Mouse (Mus musculus): ENCODE results near the gene Rnf103.
"Not testable (repeated sequence)": the region's sequence is repeated elsewhere in the genome, so short reads cannot be mapped to it uniquely, and the experiment has no call there.

Gene Rnf103

DNA sequence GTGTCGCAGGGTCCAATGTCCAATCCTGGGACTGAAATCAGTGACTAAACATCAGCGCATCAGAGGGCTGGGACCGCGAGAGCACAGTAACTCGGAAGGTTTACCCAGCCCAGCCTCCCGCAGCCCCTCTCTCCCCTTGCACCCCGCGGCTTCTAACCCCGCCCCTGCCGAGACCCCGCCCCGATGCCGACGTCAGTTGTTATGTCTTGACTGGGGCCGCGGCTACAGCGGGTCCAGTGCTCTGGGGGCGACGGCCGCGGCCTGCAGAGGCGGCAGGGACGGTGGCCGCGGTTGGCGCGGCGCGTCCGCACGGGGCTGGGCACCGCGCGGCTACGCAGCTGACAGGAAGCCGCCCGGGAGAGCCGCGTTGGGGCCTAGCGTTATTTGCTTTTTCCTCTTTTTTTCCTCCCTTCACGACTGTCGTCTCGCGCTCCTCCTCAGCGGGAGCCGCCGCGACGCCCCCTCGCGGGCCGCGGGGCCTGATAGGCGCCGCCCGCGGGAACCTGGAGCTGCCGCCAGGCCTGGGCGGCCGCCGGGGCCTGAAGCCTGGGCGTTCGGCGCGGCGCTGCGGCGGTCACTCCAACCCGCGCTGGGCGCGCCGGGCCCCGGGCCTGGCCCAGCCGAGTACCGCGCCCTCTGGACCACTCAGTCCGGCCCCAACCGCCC, at the start of gene Rnf103:
Gene Rnf103 (plus strand): TSS at position 220 of the 666 bp plus-strand sequence.
- DNase-seq (ENCODE audit: low spot score in 2 of 2) = peak; percentile 82 to 85

DNA sequence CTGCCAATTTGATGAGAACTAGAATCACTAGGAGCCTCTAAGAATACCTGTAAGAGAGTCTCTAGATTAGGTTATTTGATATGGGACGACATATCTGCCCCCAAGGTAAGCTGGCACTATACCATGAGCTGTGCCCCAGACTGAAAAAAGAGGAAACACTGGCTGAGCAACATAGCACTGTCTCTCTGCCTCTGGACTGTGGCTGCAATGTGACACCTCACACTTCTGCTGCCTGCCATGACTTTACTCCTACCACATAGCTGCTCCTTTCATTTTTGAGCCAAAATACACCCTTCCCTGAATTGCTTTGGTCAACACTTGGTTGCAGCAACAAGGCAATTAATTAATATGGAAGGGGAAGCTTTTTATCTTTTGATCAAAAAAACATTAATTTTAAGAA, 48.9 kb upstream of the Rnf103 start:
- DNase-seq (ENCODE audit: low spot score in 2 of 2) = no peak

DNA sequence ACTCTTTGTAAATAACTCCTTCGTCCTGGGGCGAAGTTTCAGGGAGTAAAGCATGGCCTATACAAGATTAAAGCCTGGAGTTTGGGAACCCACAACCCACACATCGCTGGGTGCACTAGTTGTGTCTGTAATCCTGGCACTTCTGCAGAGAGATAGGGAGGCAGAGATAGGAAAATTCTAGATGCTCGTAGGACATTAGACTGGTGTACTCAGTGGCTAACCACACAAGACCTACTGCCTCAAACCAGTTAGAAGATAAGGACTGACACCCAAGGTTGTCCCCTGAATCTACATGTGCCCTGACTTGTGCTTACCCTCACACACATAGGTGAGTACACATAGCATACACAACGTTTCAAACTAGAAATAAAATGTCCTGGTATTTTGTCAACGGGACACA, 48.1 kb upstream of the Rnf103 start:
- no peak for DNase-seq (ENCODE audit: low spot score in 2 of 2)

DNA sequence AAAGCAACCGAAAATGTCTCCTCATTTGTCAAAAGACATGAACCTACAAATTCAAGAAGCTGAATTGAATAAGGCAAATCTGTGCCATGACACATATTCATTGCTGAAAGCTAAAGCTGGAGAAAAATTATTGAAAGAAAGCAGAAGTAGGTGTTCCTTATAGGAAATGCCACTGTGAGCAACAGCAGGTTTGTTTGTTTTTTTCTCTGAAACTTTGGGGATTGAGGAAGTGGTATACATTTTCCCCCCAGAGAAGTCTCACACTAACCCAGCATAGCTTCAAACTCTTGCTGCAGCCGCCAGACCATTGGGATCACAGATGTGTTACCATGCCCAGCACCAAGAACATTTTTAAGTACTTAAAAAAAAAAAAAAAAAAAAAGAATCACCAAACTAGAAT, 40.9 kb upstream of the Rnf103 start:
- no peak for DNase-seq (ENCODE audit: low spot score in 2 of 2)

DNA sequence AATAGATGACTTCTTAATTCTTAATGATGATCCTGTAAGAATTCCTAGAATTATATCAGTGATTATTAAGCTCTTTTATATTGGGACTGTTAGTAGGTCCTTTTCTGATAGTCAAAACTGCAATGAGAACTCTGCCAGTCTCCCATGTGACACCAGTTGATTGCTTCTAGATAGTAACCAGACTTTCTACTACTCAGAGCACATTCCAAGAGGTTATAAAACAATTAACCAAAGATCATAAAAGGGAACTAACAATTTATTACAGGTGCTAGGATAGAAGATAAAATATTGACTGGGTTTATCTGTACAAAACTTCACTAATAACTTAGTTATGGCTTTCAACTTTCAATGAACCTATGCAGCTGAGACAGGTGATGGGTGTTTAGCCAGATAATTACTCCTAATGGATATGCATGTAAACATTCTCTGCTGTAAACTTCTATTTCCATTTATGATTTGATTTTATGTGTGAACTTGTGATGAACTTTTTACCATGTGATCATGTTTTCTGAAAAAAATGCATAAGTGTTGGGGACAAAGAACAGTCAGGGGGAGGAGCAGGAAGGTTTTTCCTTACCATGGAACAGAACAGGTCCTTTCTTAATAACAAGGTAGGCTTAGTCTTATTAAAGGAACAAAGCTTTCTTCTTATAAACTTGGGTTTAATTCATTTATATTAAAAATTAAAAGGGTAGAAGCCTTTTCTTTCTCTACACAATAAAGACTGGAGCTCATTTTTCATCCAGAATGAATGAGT, 39.5 kb upstream of the Rnf103 start:
- not testable (repeated sequence) for DNase-seq (ENCODE audit: low spot score in 2 of 2)

DNA sequence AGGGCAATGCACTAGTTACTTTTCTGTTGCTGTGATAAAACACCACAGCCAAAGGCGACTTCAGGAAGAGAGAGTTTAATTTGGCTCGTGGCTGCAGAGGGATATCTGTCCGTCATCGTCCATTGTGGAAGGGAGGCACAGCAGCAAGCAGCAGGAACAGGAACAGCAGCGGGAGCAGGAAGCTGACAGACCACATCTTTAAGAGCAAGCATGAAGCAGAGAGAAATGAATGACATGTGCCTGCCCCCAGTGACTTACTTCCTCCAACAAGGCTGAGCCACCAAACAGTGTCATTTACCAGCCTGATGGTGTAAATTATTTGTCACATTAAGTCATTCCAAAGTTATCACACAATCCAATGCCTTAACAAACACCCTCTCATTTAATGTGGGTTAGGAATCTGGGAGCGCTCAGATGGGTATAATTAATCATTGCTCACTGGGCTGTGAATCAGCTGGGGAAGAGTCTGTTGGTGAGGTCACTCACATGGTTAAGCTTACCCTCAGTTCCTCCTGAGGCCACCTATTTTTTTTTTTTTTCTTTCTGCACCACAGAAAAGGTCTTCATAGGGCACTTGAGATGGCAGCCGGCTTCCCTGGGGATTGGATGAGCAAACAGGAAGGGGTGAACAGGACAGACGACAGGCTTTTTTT, 35.6 kb upstream of the Rnf103 start:
- DNase-seq (ENCODE audit: low spot score in 2 of 2) = no peak

DNA sequence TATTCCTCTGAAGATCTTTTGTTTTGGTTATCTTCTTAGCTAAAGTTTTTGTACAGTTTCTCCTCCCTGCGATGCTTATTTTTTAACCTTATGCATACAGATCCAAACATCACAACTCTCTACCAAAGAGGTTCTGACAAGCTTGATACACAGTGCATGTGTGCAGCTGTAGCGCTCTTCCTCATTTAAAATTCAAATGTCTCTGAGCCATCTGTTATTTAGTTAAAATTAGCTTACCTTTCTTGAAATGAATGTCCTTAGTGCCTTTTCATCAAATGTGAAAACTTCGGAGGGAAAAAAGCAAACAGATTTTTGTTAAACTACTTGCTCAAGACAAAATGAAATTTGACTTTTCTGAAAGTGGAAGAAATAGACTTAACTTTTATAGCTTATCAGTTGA, 28.5 kb upstream of the Rnf103 start:
- no peak for DNase-seq (ENCODE audit: low spot score in 2 of 2)

DNA sequence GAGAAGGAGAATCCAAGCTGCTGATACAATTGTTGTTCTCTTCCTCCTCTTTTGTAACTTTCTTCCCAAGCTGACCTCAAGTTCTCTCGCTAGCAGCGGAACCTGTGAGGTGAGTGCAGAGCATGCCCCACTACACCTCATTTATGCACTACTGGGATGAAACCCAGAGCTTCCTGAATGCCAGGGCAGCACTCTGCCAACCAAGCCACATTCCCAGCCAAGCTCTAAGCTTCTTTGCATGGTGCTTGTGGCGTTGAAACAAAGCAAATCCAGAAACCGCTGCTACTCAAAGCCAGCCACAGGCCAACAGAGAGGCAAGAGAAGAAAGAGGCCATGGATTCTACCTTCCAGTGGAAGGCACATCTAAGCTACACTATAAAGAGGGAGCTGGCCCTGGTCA, 25.9 kb upstream of the Rnf103 start:
- DNase-seq (ENCODE audit: low spot score in 2 of 2) = no peak

DNA sequence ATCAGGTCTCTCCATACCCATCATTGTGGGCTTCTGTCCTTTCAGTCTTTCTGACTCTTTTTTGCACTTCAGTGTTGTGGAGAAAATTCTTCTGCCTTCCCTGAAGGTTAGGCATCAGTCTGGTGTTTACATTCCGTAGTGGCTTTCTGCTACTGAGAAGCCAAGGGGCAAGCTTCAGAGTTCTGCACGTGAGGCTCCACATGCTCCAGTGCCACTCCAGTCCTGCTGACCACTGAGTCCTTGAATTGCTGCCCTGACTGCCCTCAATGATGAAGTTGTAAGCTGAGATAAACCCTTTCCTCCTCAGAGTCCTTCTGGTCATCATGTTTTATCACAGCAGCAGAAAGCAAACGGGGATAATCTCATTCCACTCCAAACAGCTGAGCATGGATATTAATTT, 24.4 kb upstream of the Rnf103 start:
- no peak for DNase-seq (ENCODE audit: low spot score in 2 of 2)

DNA sequence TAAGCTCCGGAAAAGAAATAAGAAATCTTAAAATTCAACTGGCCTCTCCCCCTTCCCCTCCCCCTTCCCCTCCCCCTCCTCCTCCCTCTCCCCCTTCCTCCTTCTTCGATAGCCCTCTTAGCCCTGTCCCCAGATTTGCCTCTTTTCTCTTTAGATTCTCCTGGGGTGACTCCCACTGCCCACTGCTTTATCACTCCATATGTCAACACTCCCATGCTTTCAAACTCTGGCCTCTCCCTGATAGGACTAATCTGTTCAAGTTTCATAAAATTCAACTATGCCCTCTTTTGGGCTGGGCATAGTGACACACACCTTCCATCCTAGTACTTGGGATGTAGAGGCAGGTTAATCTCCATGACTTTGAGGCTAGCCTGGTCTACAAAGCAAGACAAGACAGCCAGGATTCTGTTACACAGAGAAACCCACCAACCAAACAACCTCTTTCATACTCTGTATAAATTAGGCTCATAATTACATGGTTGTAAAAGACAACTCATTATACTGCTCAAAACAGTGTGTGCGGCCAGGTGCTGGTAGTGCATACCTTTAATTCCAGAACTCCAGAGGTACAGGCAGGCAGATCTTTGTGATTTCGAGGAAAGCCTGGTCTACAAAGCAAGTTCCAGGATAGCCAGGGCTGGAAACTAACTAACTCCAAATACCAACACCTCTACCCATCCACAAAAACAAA, 21.7 kb upstream of the Rnf103 start:
- no peak for DNase-seq (ENCODE audit: low spot score in 2 of 2)

DNA sequence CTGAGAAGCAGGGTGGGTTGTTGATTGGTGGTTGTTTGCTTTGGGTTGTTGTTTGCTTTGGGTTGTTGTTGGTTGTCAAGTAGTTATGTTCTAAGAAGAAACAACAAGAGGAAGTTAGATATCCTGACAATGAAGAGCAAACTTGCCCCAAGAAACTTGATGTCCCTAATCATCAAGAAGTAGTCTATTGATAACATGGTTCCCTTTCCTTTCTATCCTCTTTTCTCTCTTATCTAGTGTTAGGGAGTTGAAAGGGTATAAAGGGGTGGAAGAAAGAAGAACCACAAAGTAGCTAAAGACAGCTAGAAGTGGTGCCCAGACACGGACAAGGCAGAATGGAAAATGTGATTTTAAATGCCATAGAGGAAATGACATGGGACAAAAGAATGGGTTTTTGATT, 20.9 kb upstream of the Rnf103 start:
- DNase-seq (ENCODE audit: low spot score in 2 of 2) = no peak

DNA sequence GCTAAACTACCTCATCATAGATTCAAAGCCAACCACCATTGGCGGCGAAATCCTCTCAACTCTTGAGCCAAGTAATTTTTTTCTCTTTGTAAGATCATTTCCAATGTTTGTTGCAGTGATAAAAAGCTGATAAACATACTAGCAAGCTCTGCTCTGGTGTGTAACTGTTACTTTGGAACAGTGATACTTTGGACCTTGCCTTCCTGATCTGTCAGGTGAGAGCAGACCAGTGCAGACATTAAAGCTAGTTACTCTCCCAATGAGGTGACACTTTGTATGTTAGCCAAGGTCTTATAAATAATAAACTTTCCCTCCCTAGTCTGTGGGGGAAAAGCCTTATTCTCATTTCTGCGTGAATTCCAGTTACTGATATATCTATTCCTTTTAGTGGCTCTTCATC, 18.1 kb upstream of the Rnf103 start:
- DNase-seq (ENCODE audit: low spot score in 2 of 2) = no peak

DNA sequence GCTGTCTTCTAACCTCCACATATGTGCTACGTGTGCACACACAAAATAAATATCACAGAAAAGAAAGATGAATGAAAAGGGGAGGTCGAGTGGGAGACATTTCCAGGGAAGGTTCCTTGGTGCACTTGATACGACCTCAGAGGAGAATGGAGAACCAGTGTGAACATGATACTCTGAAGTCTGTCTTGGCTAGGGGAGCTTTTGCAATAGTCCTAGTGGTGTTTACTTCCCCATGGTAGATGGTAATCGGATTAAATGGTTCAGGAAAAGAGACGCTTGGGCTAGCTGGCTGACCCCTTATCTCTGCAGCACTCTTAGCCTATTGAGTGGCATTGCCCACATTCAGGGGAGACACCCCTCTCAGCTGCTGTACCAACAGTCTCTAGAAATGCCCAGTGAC, 16.9 kb upstream of the Rnf103 start:
- DNase-seq (ENCODE audit: low spot score in 2 of 2) = no peak

DNA sequence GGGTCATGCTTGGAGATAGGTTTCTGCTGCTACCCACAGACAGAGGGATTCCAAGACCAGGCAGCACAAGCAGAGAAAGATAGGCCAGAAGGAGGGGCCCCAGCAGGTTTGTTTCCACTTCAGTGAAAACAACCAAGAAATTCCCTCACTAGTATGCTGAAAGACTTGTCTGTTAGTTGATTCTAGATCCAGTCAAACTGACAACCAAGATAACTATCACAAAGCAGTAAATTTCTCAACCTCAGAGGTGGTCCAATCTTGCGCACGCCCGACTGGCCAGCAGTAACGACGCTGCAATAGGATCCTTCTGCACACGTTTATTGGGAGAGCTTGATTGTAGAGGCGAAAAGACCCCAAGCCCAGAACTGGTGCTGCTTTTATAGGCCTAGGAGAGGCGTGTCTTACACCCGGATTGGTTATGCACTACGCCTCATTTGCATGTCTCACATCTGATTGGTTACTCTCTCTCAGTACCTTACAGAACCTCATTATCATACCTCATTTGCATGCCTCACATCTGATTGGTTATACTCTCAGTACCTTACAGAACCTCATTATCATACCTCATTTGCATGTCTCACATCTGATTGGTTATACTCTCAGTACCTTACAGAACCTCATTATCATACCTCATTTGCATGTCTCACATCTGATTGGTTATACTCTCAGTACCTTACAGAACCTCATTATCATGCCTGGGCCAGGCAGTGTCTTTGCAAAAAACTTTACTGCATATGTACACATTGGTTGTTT, 14.7 kb upstream of the Rnf103 start:
- not testable (repeated sequence) for DNase-seq (ENCODE audit: low spot score in 2 of 2)

DNA sequence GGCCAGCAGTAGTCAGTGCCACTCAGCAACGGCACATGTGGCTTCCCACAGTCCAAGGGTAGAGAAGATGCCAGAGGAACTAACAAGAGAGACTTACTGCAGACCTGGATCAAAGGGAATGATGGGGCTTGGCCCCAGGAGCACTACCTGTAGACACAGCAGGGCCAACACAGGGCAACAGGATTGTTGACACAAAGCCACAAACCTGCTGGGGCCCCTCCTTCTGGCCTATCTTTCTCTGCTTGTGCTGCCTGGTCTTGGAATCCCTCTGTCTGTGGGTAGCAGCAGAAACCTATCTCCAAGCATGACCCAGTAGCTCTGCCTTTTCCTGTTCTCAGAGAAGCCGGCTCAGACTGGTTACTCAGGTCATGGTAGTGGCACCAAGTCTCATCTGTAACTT, 14.1 kb upstream of the Rnf103 start:
- DNase-seq (ENCODE audit: low spot score in 2 of 2) = not testable (repeated sequence)

DNA sequence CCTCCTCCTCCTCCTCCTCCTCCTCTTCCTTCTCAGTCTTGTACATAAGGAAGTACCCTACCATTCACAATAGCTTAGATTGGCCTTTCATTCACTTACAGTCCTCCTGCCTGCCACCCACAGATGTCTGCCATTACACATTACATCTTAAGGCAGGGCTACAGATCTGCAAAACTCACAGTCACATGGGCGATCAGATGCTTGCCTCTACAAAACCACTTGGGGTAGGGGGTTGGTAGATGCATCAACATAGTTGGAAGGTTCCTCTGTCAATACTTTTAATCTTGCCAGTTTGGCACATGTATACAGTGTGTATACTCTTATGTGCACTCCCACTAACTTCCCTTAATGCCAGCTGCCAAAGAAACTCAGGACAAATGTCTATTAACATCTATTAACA, 13.6 kb upstream of the Rnf103 start:
- DNase-seq (ENCODE audit: low spot score in 2 of 2) = no peak

DNA sequence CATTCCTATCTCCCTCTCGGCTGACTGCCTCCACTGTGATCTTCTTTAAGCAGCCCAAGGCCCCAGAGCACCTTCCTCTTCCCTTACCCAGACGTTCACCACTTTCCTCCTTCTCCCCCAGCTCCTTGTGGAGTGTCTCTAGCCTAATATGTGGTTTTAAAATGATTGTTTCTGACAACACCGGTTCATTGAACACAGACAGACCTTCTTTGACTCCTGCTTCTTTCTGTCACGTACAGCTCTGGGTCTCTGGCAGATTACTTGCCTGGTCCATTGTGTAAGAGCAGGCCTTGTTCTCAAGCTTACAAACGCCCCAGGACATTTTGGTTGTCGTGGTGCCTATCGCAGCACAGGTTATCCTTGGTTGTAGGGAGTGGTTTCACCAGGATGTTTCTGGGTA, 12.6 kb upstream of the Rnf103 start:
- DNase-seq (ENCODE audit: low spot score in 2 of 2) = no peak

DNA sequence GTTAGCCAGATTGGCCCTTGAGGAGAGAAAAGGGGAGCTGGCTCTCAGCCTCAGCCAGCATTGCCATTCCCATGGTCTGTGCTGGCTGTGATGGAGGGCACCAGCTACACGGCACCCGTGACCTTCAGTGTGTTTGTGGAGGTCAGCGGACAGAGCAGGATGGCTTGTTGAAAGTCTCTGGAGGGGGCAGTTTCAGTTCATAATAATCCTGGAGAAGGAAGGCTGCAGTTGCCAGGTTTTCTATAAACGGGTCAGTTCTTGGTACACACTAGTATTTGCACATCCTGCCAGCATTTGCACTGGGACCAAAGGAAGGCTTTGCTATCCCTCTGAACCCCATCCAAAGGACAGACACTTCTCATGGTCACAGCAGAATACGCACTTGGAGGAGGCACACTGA, 8.4 kb upstream of the Rnf103 start:
- DNase-seq (ENCODE audit: low spot score in 2 of 2) = no peak

DNA sequence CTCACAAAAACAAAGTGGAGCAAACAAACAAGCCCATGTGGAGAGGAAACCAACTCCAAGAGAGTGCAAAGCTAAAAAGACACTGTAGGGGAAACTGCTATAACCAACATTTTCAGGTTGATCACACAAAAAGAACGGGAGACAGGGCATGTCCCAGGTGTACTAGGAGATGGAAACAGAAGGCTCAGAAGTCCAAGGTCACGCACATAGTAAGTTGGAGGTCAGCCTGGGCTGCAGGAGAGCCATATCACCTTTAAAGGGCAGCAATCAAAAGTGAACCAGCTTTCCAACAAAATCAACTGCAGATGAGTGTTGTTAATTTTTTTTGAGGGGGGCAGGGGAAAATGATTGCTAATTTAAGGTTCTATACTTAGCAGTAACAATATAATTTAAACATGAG, 7.5 kb upstream of the Rnf103 start:
- DNase-seq (ENCODE audit: low spot score in 2 of 2) = no peak

DNA sequence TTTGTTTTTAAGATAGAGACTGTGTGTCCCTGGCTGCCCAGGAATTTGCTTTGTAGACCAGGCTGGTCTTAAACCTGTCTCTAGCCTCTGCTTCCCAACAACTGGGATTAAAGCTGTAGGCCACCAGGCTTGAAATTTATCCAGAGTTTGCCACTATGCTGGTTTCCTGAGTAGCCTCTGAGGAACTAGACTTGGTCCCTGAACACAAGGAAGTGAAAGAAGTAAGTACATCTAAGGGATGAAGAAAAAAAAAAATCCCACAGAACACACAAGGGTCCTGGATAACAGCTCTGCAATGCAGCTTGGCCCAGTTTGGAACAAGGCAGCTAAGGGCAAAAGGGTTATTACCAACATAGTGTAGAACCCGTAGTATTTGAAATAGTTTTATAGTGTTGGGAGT, 6.8 kb upstream of the Rnf103 start:
- DNase-seq (ENCODE audit: low spot score in 2 of 2) = no peak

DNA sequence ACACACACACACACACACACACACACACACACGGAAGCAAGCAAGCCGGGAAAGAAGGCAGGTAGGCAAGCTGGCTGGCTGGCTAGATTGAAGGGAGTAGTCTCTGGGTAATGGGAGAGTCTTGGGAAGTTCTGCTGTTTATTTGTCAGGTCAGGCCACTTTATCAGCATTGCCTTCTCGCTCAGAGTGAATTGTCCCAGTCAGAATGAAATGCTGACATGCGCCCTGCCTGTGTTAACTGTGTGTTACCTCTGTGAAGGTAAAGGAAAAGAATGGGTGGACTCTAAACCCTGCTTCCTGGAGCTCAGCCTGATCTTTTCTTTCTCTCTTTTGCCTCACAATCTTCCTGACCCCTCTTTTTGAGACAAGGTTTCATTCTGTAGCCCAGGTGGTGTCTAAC, 5.7 kb upstream of the Rnf103 start:
- no peak for DNase-seq (ENCODE audit: low spot score in 2 of 2)

DNA sequence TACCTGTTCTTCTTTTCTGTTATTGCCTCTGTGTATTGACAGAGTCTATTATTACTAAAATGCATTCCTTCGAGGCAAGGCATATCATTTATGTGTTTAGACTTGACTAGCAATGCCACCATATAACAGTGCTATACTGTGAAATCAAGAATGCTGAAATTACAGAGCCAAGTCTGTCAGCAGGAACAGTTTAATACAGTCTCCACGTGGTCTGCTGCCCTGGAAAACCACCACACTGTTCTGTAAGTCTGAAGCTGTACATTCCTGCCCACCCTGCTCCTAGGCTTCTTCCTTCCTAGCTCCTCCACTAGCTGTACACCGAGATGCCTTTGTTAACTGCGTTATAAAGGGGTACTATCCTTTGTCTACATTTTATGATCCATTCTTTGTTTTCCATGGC, 1.6 kb upstream of the Rnf103 start:
- DNase-seq (ENCODE audit: low spot score in 2 of 2) = no peak
